Comparison of ENCODE assay signal across 21 mouse cellular contexts in the genomic region with DNA sequence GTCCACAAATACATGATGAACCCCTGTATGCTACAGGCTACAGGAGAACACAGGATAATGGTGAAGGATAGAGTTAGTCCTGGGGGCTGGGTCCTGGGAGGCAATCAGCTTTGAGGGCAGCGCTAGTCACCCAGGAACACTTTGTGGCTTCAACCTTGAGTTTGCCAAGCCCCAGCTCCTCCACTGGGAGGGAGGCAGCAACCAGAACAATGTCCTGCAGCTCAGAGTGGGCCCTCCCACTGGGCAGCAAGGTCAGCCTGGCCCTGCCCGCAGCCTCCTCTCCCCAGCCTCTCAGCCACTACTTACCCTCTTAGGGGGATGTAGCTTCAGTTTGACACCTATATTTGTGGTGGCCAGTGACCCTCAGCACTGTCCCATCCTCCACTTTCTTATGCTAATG.
"Had no signal": no experiment of that assay in that cellular context is flagged by ENCODE, and none has a peak within 500 bp of the region (broad histone marks: within the 10 kb centered on the region; RNA-seq: fewer than 3 reads in every experiment).

No protein-coding gene starts in this region.

- H3K9ac ChIP-seq: kidney, embryonic 15.5 days; limb, embryonic 12.5 days; limb, embryonic 15.5 days; liver, embryonic 14.5 days; liver, postnatal 0 days; lung, embryonic 14.5 days had no signal

- H3K27ac ChIP-seq: kidney, embryonic 15.5 days; limb, embryonic 12.5 days; limb, embryonic 15.5 days; liver, embryonic 14.5 days; macrophage; stomach, postnatal 0 days had no signal

- H3K4me3 ChIP-seq: kidney, embryonic 15.5 days; limb, embryonic 12.5 days; limb, embryonic 15.5 days had no signal

- H3K9me3 ChIP-seq: kidney, embryonic 15.5 days; limb, embryonic 12.5 days; limb, embryonic 15.5 days had no signal

- DNase-seq: kidney, adult 8-10 months; kidney, postnatal 10 days; kidney, postnatal 4 days; left cerebral cortex, postnatal 4 days; liver, postnatal 0 days; lung, embryonic 14.5 days; midbrain, embryonic 14.5 days; right cerebral cortex, adult 18-20 months; right cerebral cortex, postnatal 14 days; right cerebral cortex, postnatal 4 days; thymus, adult 2 months; thymus, postnatal 25 days had no signal

- H3K4me2 ChIP-seq: kidney, embryonic 15.5 days; limb, embryonic 12.5 days; limb, embryonic 15.5 days; liver, embryonic 11.5 days; lung, embryonic 14.5 days had no signal

- ATAC-seq: intestine, postnatal 0 days; liver, postnatal 0 days; lung, postnatal 0 days had no signal

- H3K36me3 ChIP-seq: kidney, embryonic 15.5 days; limb, embryonic 12.5 days; limb, embryonic 15.5 days had no signal
